Comparison of ENCODE assay signal across 22 mouse cellular contexts in the genomic region with DNA sequence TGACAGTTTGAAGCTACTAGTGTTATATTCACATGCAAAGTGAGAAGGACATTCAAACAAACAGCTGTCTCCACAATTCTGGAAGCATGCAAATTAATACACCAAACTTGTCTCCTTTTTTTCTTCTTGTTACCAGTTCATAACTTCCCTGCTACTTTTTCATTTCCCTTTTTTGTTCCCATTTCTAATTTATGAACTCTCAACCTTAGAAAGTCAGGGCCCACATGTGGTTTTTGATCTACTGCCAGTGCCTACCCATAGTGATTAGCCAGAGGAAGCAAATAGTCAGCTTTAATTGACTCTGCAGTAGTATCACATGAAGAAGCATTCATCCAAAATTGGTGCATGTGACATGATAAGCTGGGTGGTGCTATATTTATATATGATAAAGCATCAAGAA. TPM values are rescaled to one million over a fixed set of nuclear protein-coding genes. Genes with fewer than 3 reads are reported as not detected.
DNase-seq lines count a peak whose midpoint lies in the region; ATAC-seq and TF ChIP-seq lines count a peak whose summit lies in the region.
"Had no signal": no experiment of that assay in that cellular context is flagged by ENCODE, and none has a peak within 500 bp of the region (broad histone marks: within the 10 kb centered on the region; RNA-seq: fewer than 3 reads in every experiment).

No protein-coding gene starts in this region.

- no peaks in the 10 kb centered on the region for H3K27me3 ChIP-seq in heart, embryonic 10.5 days (ENCODE audit: insufficient read depth, poor library complexity, severe bottlenecking)
- H3K27me3 ChIP-seq in liver, postnatal 0 days (ENCODE audit: insufficient read depth, low read length) = no peaks in the 10 kb centered on the region
- no peaks in the 10 kb centered on the region for H3K27me3 ChIP-seq in liver, embryonic 12.5 days (replicated peaks)
- H3K27me3 ChIP-seq: forebrain, embryonic 13.5 days; hindbrain, embryonic 13.5 days; neural tube, embryonic 13.5 days had no signal

- DNase-seq in heart, adult 18-20 months = peak; percentile 30 to 49
- DNase-seq in heart, embryonic 10.5 days (ENCODE audit: low spot score) = no peak
- DNase-seq in liver, postnatal 0 days = no peak
- peak; percentile 25 for DNase-seq in skeletal muscle tissue, adult 2 months (ENCODE audit: low read depth, low spot score)
- no peak for DNase-seq in layer of hippocampus, postnatal 10 days (ENCODE audit: low spot score in 2 of 2)
- no peak for DNase-seq in cerebellum, adult 8-10 months
- DNase-seq: cerebellum, postnatal 14 days; kidney, postnatal 14 days had no signal

- no peaks in the 10 kb centered on the region for H3K4me1 ChIP-seq in heart, embryonic 10.5 days
- H3K4me1 ChIP-seq in liver, postnatal 0 days (ENCODE audit: insufficient read depth) = peaks cover 7% of the 10 kb centered on the region; the same call in 1 of the 2 replicates
- H3K4me1 ChIP-seq in liver, embryonic 12.5 days = no peaks in the 10 kb centered on the region
- H3K4me1 ChIP-seq: forebrain, embryonic 13.5 days; hindbrain, embryonic 13.5 days; neural tube, embryonic 13.5 days had no signal

- no peak overlapping the region for H3K27ac ChIP-seq in heart, embryonic 10.5 days
- no peak overlapping the region for H3K27ac ChIP-seq in liver, postnatal 0 days (ENCODE audit: low read depth)
- no peak overlapping the region for H3K27ac ChIP-seq in liver, embryonic 12.5 days
- H3K27ac ChIP-seq: forebrain, embryonic 13.5 days; hindbrain, embryonic 13.5 days; midbrain, embryonic 10.5 days; neural tube, embryonic 13.5 days had no signal

- no peak for TF ChIP-seq CTCF in liver, postnatal 0 days (IDR thresholded peaks at IDR 0.05; ENCODE audit: low read depth)

- no peaks in the 10 kb centered on the region for H3K36me3 ChIP-seq in heart, embryonic 10.5 days
- no peaks in the 10 kb centered on the region for H3K36me3 ChIP-seq in liver, postnatal 0 days (replicated peaks; ENCODE audit: insufficient read depth, low read length)
- no peaks in the 10 kb centered on the region for H3K36me3 ChIP-seq in liver, embryonic 12.5 days
- H3K36me3 ChIP-seq: hindbrain, embryonic 13.5 days; midbrain, embryonic 10.5 days; neural tube, embryonic 13.5 days had no signal

- H3K4me2 ChIP-seq in liver, postnatal 0 days (ENCODE audit: low read depth, low read length) = no peak overlapping the region
- H3K4me2 ChIP-seq in liver, embryonic 12.5 days = no peak overlapping the region
- H3K4me2 ChIP-seq: forebrain, embryonic 13.5 days; hindbrain, embryonic 13.5 days; neural tube, embryonic 13.5 days had no signal

- no peak overlapping the region for H3K9ac ChIP-seq in liver, postnatal 0 days (replicated peaks)
- H3K9ac ChIP-seq in liver, embryonic 12.5 days = no peak overlapping the region
- H3K9ac ChIP-seq: forebrain, embryonic 13.5 days; hindbrain, embryonic 13.5 days; neural tube, embryonic 13.5 days had no signal

- H3K9me3 ChIP-seq in heart, embryonic 10.5 days = no peaks in the 10 kb centered on the region
- H3K9me3 ChIP-seq in liver, postnatal 0 days (ENCODE audit: low read length) = no peaks in the 10 kb centered on the region
- no peaks in the 10 kb centered on the region for H3K9me3 ChIP-seq in liver, embryonic 12.5 days (replicated peaks)
- H3K9me3 ChIP-seq: forebrain, embryonic 13.5 days; hindbrain, embryonic 13.5 days; midbrain, embryonic 10.5 days; neural tube, embryonic 13.5 days had no signal

- TF ChIP-seq EP300 in liver, postnatal 0 days (IDR thresholded peaks at IDR 0.05; ENCODE audit: low read depth) = peak; percentile 35; the same call in 1 of the 2 replicates

- no peak for ATAC-seq in liver, postnatal 0 days
- no peak for ATAC-seq in liver, embryonic 12.5 days
- ATAC-seq in granulocyte monocyte progenitor cell, adult 5-6 weeks (replicated peaks; ENCODE audit: poor library complexity, severe bottlenecking) = peak; percentile 94
- ATAC-seq: forebrain, embryonic 13.5 days; Patski had no signal

- H3K4me3 ChIP-seq in heart, embryonic 10.5 days = no peak overlapping the region
- H3K4me3 ChIP-seq in liver, postnatal 0 days (ENCODE audit: low read depth, low read length) = no peak overlapping the region
- no peak overlapping the region for H3K4me3 ChIP-seq in liver, embryonic 12.5 days
- H3K4me3 ChIP-seq: forebrain, embryonic 13.5 days; hindbrain, embryonic 13.5 days; midbrain, embryonic 10.5 days; neural tube, embryonic 13.5 days had no signal

RNA-seq across cellular contexts. Expression of a gene that starts 44.7 kb away (rescaled TPM):
- total RNA-seq in heart, adult 18-20 months (2021) = 1 to 10 TPM in 1 of 2 experiments, under 1 TPM in 1; 0.52 to 1.3 TPM
- not detected in 2 replicates for polyA plus RNA-seq in heart, embryonic 10.5 days (2016; fragmentation: Nextera tagmentation; extraction: Ambion mirVana)
- polyA plus RNA-seq in liver, postnatal 0 days (2015; fragmentation: Nextera tagmentation; extraction: Ambion mirVana) = not detected in 2 replicates
- not detected in 2 replicates for polyA plus RNA-seq in liver, embryonic 12.5 days (2016; fragmentation: Nextera tagmentation; extraction: Ambion mirVana)
- not detected in 2 replicates for total RNA-seq in granulocyte monocyte progenitor cell, adult 5-6 weeks (2014; fragmentation: Nextera tagmentation)
- total RNA-seq in granulocyte monocyte progenitor cell, adult 5-6 weeks (2017) = not detected in 2 replicates
- not detected for total RNA-seq in layer of hippocampus, postnatal 10 days (2021)
- total RNA-seq: adrenal gland, postnatal 4 days; layer of hippocampus, postnatal 25 days; left cerebral cortex, postnatal 14 days had no signal
- polyA plus RNA-seq: forebrain, embryonic 13.5 days; hindbrain, embryonic 13.5 days; intestine, embryonic 14.5 days; limb, embryonic 14.5 days; lung, embryonic 16.5 days; Patski; urinary bladder, adult 2 months had no signal

Comparison
In these comparisons a context has a peak if more than half of its experiments do, and no peak if none do; other contexts are left out.
1. DNase-seq: peak in heart, adult 18-20 months (2 of 2) and skeletal muscle tissue, adult 2 months (single experiment); none in heart, embryonic 10.5 days (single experiment), liver, postnatal 0 days (single experiment), layer of hippocampus, postnatal 10 days (0 of 2) and cerebellum, adult 8-10 months (single experiment).